Mouse (Mus musculus): ENCODE data around the gene Qrsl1.

GRCm38 (mm10) chr10:43849478-43849877, 52.1 kb downstream of the Qrsl1 start:
- TF ChIP-seq CTCF (IDR thresholded peaks at IDR 0.05; ENCODE audit: low read depth) (no peak), EP300 (IDR thresholded peaks at IDR 0.05; ENCODE audit: low read depth) (no peak)
